Mouse (Mus musculus) heart, adult 2 months (tissue): ENCODE measurements at regions not wholly inside any gene's neighbourhood (a gene's known extent, or its start where the extent isn't known, plus 50 kb on each side); places are given as distances from the start of the nearest gene placed in this dataset.

Experiments used
- CTCF ChIP-seq: fragments of 200-600 bp; IDR thresholded peaks from 2 replicates; pipeline ENCODE4 v1.8.1; 2022; ENCODE audit warnings: antibody characterized with exemption, mild to moderate bottlenecking, moderate library complexity
- EP300 ChIP-seq: fragments of 200-500 bp; IDR thresholded peaks from 2 replicates; pipeline ENCODE4 v1.6.1; 2011; ENCODE audit warnings: low read depth, low read length, control low read depth; ENCODE audit not compliant: insufficient read depth

DNA sequence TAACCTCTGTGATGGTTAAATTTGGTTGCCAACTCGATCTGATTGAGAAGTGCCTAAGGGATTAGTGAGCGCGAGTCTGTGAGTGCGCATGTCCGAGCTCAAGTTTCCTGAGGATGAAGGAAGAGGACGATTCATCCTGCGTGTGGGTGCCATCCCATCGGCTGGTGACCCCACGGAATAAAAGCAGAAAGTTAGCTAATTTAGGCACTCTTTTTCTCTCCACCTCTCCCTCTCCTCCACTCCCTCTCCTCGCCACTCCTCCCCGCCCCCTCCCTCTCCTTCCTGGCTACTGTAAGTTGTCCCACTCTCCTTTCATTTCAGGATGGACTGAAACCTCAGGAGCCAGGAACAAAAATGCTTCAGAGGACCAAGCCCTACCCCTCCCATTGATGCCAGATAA, 168.9 kb upstream of the Gm10131 start:
- no peak for TF ChIP-seq CTCF
- no peak for TF ChIP-seq EP300
